Mouse (Mus musculus): ENCODE measurements at regions not wholly inside any gene's neighbourhood (a gene's known extent, or its start where the extent isn't known, plus 50 kb on each side); places are given as distances from the start of the nearest gene placed in this dataset.

DNA sequence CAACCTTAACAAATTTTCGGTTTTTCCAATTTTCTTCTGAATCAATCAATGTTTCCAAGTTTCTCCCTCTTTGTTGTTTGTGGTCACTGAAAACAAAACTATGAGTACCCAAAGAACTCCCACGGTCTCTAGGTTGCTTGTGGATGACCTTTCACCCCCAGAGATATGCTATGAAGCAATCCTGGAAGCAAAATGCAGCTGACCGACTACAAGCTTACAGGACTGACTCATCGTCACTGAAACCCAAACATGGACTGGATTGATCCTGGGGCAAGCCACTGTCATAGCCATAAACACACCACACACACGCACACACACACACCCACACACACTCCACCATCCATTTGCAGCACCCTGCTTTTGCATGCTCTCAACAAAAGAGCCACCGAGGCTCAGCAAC is 134.7 kb upstream of the Fam3c start:
- no peak for TF ChIP-seq EP300 (optimal IDR thresholded peaks at IDR 0.05)
- no peak for TF ChIP-seq CTCF (IDR thresholded peaks at IDR 0.05; ENCODE audit: low read depth)

Measured in stomach, postnatal 0 days (tissue).